Mouse (Mus musculus): ENCODE measurements around the gene Gng5.

GRCm38 (mm10) chr3:146501601-146502123 lies 2.1 kb downstream of the Gng5 start:
- no peak for TF ChIP-seq CTCF (IDR thresholded peaks at IDR 0.05; ENCODE audit: borderline replicate concordance, control insufficient read depth, extremely low read depth, insufficient read depth, low read length, poor library complexity)
- TF ChIP-seq POLR2A (IDR thresholded peaks at IDR 0.05; ENCODE audit: control insufficient read depth, extremely low read depth, insufficient read depth, low read length, poor library complexity), result no peak
